Mouse (Mus musculus) liver, embryonic 14.5 days (tissue): Measurements from ENCODE around the gene Dlgap1.

Experiments used
- CTCF ChIP-seq: IDR thresholded peaks from 2 replicates; pipeline ENCODE4 v1.5.1; 2016; ENCODE audit warnings: antibody characterized with exemption, low read depth, control low read depth
- EP300 ChIP-seq: IDR thresholded peaks from 2 replicates; pipeline ENCODE4 v1.6.1; 2016; ENCODE audit warnings: antibody characterized with exemption, low read depth

DNA sequence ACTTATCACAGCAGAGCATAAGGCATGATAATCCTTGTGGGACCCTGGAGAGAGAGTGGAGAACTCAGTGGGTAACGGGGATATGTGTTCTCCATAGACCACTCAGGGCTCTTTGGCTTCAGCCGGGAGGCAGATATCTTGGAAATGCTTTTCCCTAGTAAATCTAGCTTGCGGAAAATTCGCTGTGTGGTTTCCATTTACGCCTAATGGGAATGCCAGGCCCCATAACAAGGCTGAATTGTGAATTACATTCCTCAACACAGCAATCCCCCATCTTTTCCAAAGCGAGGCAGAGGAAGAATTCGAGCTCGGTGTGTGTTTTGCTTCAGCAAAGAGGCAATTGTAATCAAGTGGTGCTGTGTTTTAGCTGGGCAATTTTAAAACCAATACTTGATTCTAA lies 372.4 kb downstream of the Dlgap1 start:
- TF ChIP-seq CTCF (no peak), EP300 (no peak)
